Mouse (Mus musculus) forebrain, postnatal 0 days (tissue): ENCODE data around the gene Unc13c. TPM values are rescaled to one million over a fixed set of nuclear protein-coding genes. Genes with fewer than 3 reads are reported as not detected.

Source experiments
- ATAC-seq: fragments of 200-750 bp; cut with Nextera tagmentation; 2 replicates; pipeline ENCODE4 v1.8.0; 2017; ENCODE audit warnings: mild to moderate bottlenecking, moderate library complexity
- DNase-seq: peaks from one replicate; pipeline ENCODE4 v3.0.0-alpha.2; 2015
- H3K27ac ChIP-seq: fragments of 300-500 bp; sonication (generic); 2 replicates; pipeline ENCODE4 v1.5.1; 2014; ENCODE audit warnings: low read depth, mild to moderate bottlenecking, antibody characterized with exemption, low read length, moderate library complexity, mixed read lengths
- H3K27me3 ChIP-seq: fragments of 300-500 bp; sonication (generic); 2 replicates; pipeline ENCODE4 v1.6.1; 2014; ENCODE audit warnings: mild to moderate bottlenecking, low read length, mixed read lengths; ENCODE audit not compliant: insufficient read depth
- H3K36me3 ChIP-seq: fragments of 300-500 bp; sonication (generic); 2 replicates; pipeline ENCODE4 v1.6.1; 2014; ENCODE audit warnings: mild to moderate bottlenecking, moderate library complexity; ENCODE audit not compliant: insufficient read depth
- H3K4me1 ChIP-seq: fragments of 300-500 bp; sonication (generic); 2 replicates; pipeline ENCODE4 v1.6.1; 2014; ENCODE audit warnings: antibody characterized with exemption; ENCODE audit not compliant: insufficient read depth
- H3K4me2 ChIP-seq: fragments of 300-500 bp; sonication (generic); 2 replicates; pipeline ENCODE4 v1.6.1; 2014; ENCODE audit warnings: low read depth, mild to moderate bottlenecking, moderate library complexity
- H3K4me3 ChIP-seq: fragments of 300-500 bp; sonication (generic); 2 replicates; pipeline ENCODE4 v1.5.1; 2014; ENCODE audit warnings: low read depth, low read length, mixed read lengths
- H3K9ac ChIP-seq: fragments of 300-500 bp; sonication (generic); 2 replicates; pipeline ENCODE4 v1.6.1; 2014; ENCODE audit warnings: mild to moderate bottlenecking
- H3K9me3 ChIP-seq: fragments of 300-500 bp; sonication (generic); 2 replicates; pipeline ENCODE4 v1.6.1; 2016; ENCODE audit warnings: low read length
- CTCF ChIP-seq: sonication (generic); IDR thresholded peaks from 2 replicates; pipeline ENCODE4 v1.5.1; 2016; ENCODE audit warnings: antibody characterized with exemption, control low read depth, low read depth
- WGBS: fragments of 180-500 bp; shearing (Covaris S2); extraction: QIAGEN DNeasy Blood & Tissue Kit; methylation state at CpG from one replicate; pipeline ENCODE4 v1.1.7; 2014; 5-methylcytosine and 5-hydroxymethylcytosine counted together
- polyA plus RNA-seq: library from polyadenylated mRNA; unstranded; fragments of >200 nt; fragmentation: Nextera tagmentation; extraction: Ambion mirVana; gene quantifications from 2 replicates; pipeline ENCODE4 v1.2.1, GENCODE M21; 2015
- total RNA-seq: library from RNA; depleted of rRNA; stranded (reverse); fragments of >200 nt; gene quantifications from 2 replicates; pipeline ENCODE4 v1.2.3, GENCODE M21; 2014; rRNA removed

The Unc13c gene
- total and polyA plus RNA-seq, 2 experiments from 2014 or later: 3.8 to 11.8 TPM

DNA sequence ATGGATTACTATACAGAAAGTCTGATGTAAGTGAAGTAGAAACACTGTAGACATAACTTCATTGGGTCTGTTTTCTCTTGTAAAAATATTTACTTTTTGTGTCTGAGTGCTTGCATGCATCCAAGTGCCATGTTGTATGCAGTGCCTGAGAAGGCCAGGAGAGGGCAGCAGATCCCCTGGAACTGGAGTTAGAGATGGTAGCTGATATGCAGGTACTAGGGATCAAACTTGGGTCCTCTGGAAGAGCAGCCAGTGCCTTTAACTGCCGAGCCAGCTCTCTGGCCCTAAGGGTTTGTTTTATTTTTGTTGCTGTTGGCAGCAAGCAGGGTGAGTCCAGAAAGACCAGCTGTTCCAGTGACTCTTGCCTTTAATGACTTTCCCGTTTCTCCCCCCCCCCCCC is 411.0 kb downstream of the Unc13c start:
- Histone ChIP-seq H3K36me3 (no peaks in the 10 kb centered on the region), H3K27ac (no peak overlapping the region), H3K27me3 (no peaks in the 10 kb centered on the region), H3K4me2 (no peak overlapping the region), H3K4me1 (no peaks in the 10 kb centered on the region), H3K9me3 (no peaks in the 10 kb centered on the region), H3K4me3 (no peak overlapping the region), H3K9ac (no peak overlapping the region)
- WGBS: 68% methylated on average over 2 of the region's 2 CpGs
- TF ChIP-seq CTCF: peak; percentile 67
- no peak for ATAC-seq
- peak; percentile 25 for DNase-seq

DNA sequence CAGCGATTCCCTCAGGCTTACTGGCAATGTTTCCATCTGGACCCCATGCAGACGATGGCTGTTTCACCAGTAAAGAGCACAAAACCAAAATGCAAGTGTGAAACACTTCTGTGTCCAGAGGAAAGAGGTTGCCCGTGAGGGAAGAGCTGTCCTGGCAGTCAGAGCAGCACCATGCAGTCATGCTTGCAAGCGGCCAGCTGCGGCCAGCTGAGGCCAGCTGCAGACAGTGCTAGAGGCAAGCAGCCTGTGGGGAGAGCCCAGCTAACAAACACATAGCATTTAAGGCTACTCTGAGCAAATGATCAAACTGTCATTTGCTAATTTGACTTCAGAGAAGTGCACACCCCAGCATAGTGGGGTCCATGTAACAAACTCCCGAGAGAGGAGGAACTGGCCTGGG is 413.4 kb downstream of the Unc13c start:
- no peak overlapping the region for H3K4me2 ChIP-seq
- no peak for TF ChIP-seq CTCF
- H3K36me3 ChIP-seq: no peaks in the 10 kb centered on the region
- H3K4me1 ChIP-seq: no peaks in the 10 kb centered on the region
- no peak for ATAC-seq
- H3K9me3 ChIP-seq: no peaks in the 10 kb centered on the region
- no peak overlapping the region for H3K27ac ChIP-seq
- no peak overlapping the region for H3K4me3 ChIP-seq
- H3K27me3 ChIP-seq: no peaks in the 10 kb centered on the region
- DNase-seq: no peak
- 85% methylated on average over 6 of the region's 6 CpGs for WGBS
- H3K9ac ChIP-seq: no peak overlapping the region

DNA sequence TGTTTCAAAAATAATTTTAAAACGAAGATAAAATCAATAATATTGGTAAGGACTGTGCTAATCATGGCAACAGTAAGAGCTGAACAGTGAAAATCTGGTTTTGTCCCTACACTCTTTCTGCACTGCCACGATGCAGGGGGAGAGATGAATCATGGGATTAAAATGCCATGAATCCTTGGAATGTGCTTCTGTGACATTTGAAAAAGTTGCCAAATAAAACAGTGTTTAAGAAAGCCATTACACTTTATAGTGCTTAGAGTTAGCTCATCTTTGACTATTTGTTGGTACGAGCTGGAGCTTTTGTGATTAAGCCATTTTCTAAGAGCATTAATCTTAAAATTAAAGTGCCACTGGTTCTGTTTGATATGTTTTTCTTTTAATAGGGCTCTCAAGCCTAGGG is 496.2 kb downstream of the Unc13c start:
- no peaks in the 10 kb centered on the region for H3K27me3 ChIP-seq
- no peaks in the 10 kb centered on the region for H3K4me1 ChIP-seq
- no peaks in the 10 kb centered on the region for H3K9me3 ChIP-seq
- no peak for ATAC-seq
- no peak overlapping the region for H3K9ac ChIP-seq
- H3K36me3 ChIP-seq: no peaks in the 10 kb centered on the region
- WGBS: 55% methylated on average over 3 of the region's 3 CpGs
- no peak overlapping the region for H3K4me2 ChIP-seq
- DNase-seq: no peak
- H3K4me3 ChIP-seq: no peak overlapping the region
- TF ChIP-seq CTCF: no peak
- no peak overlapping the region for H3K27ac ChIP-seq

DNA sequence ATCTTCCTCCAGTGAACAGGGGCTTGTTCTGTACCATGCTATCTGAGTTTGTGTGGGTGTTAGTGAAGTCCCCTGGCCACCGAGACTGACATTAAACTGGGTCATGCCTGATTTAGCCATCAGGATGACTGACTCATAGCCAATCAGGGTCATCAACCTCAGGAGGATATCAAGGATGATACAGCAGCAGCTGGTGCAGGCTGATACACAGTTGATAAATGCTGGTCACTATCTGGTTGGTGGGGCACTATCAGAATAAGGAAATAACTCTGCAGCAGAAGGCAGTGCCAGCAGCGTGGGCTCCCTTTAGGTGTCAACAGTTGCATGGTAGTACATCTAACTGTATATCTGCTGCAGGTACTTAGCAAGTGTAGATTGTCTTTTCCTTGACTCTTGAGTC is 506.7 kb downstream of the Unc13c start:
- DNase-seq (no peak), ATAC-seq (no peak)
- no peaks in the 10 kb centered on the region for H3K9me3 ChIP-seq
- H3K9ac ChIP-seq: no peak overlapping the region
- TF ChIP-seq CTCF: no peak
- H3K27me3 ChIP-seq: no peaks in the 10 kb centered on the region
- no peak overlapping the region for H3K27ac ChIP-seq
- no peak overlapping the region for H3K4me2 ChIP-seq
- H3K4me3 ChIP-seq: no peak overlapping the region
- H3K4me1 ChIP-seq: no peaks in the 10 kb centered on the region
- H3K36me3 ChIP-seq: no peaks in the 10 kb centered on the region
- 87% methylated on average over 2 of the region's 2 CpGs for WGBS

DNA sequence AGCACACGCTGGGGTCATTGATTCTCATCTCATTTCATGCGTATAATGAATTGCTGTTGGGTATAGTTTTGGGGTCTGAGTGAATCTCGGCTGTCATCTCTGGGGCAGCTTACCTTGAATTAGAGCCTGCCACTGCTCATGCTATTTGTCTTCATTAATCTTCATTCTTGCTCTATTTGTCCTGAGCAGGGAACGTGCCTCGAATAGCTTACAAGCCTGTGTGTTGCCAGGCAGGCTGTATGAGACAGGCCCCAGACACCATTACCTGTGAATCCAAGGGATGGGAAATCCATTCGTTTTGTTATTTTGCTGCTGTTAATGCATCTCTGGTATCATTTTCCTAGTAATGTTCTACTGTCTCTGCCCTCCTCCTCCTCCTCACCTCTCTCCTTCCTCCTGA is 518.8 kb downstream of the Unc13c start:
- H3K27ac ChIP-seq: no peak overlapping the region
- ATAC-seq: no peak

DNA sequence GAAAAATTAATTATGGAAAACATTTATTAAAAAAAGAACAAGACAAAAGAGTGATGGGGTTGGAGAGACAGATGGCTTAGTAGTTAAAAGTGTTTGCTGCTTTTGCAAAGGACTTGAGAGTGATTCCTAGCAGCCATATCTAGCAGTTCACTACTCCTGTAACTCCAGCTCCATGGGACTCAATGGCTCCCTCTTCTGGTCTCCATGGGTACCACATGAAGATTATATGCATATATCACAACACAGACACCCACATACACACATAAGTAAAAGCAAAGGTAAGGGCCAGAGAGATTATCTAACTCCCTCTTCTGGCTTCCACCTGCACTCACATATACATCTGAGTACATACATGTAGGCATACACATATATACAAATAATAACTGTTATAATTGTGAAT is 519.5 kb downstream of the Unc13c start:
- H3K36me3 ChIP-seq: no peaks in the 10 kb centered on the region
- no peaks in the 10 kb centered on the region for H3K4me1 ChIP-seq
- TF ChIP-seq CTCF: 0 out of 2 replicates have a peak, but pooled peaks have one; percentile 14
- ATAC-seq (no peak), DNase-seq (no peak)
- no peak overlapping the region for H3K4me3 ChIP-seq
- no peak overlapping the region for H3K4me2 ChIP-seq
- no peaks in the 10 kb centered on the region for H3K9me3 ChIP-seq
- no peak overlapping the region for H3K9ac ChIP-seq
- no peaks in the 10 kb centered on the region for H3K27me3 ChIP-seq
- no peak overlapping the region for H3K27ac ChIP-seq

More for the DNA sequence above, 518.8 kb downstream of the Unc13c start:
- Histone ChIP-seq H3K4me1 (no peaks in the 10 kb centered on the region), H3K4me3 (no peak overlapping the region), H3K9me3 (no peaks in the 10 kb centered on the region), H3K9ac (no peak overlapping the region), H3K4me2 (no peak overlapping the region), H3K36me3 (no peaks in the 10 kb centered on the region), H3K27me3 (no peaks in the 10 kb centered on the region)
- DNase-seq: no peak
- TF ChIP-seq CTCF: no peak
- 81% methylated on average over 6 of the region's 6 CpGs for WGBS

DNA sequence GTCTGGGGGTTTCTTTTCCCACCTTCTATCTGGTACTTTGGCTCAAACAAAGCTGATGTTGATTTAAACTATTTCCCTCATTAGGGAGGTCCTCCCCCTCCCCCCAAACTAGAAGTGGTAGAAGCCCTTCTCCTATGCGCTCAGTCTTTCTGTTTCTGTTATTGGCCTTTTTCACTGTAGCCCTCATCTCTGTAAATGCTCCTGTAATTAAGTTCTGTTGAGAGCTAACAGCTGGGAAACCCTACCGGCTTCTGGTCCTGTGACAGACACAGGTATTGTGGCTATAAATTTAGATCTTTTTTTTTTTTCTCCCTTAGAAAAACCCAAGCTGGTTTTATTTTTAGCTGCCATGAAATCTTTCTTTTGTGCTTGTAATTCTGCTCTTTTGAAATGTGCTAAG is 536.8 kb downstream of the Unc13c start:
- DNase-seq: no peak
- no peak overlapping the region for H3K27ac ChIP-seq
- ATAC-seq: no peak
- no peaks in the 10 kb centered on the region for H3K27me3 ChIP-seq
- no peaks in the 10 kb centered on the region for H3K9me3 ChIP-seq
- no peak for TF ChIP-seq CTCF
- WGBS: 61% methylated on average over 2 of the region's 2 CpGs
- no peak overlapping the region for H3K4me2 ChIP-seq
- H3K4me1 ChIP-seq: no peaks in the 10 kb centered on the region
- H3K9ac ChIP-seq: no peak overlapping the region
- no peak overlapping the region for H3K4me3 ChIP-seq
- no peaks in the 10 kb centered on the region for H3K36me3 ChIP-seq

Other genes starting within 250 kb of the Unc13c start
- gene Wdr72, start 141.4 kb upstream of the Unc13c start, total RNA-seq: 0.05 TPM in 1 of 2 replicates, not detected in the other
- 0.16 and 0.22 TPM in 2 replicates for gene Wdr72, start 141.4 kb upstream of the Unc13c start, polyA plus RNA-seq